Mouse (Mus musculus): Measurements from ENCODE around the gene Colec11.

The Colec11 gene

DNA sequence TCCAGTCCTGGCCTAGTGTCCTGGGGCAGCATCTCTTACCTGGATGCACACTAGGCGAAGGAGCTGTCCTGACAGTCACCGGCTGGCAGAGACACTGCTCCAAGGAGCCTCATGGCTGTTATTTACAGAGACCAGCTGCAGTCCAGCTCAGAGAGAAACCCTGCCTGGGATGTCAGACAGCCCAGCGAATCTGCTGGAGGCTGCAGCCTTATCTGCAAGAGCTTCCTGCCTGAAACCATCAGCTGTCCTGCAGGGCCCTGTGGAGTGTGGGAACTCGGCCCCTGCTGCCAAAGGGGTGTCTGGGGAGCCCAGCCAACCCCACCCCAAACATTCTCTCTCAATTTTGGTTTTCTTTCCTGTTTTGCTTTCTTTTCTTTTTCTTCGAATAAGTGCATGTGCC lies at the start of gene Colec11:
Colec11 (minus strand) TSS at position 183 of the 400 bp plus-strand sequence.
- DNase-seq (ENCODE audit: low read depth, low spot score), result no peak

DNA sequence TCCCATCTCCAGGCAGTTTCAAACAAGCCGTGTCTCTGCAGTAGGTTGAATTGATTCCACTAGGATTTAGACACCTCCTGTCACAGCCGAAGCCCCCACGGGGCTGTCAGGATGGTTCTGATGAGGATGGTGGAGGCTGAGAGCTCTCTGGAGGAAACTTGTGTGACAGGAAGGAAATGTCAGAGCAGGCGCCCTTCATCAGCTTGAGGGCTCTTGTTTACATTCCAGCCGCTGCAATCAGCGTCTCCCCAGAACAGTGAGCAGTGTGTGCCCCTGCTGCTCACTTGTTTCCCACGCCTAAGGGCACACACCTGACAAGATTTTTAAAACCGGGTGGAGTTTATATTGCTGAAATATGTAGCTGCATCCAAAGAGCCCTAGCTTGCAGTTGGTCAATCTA lies 44.1 kb upstream of the Colec11 start:
- no peak for DNase-seq (ENCODE audit: low read depth, low spot score)

DNA sequence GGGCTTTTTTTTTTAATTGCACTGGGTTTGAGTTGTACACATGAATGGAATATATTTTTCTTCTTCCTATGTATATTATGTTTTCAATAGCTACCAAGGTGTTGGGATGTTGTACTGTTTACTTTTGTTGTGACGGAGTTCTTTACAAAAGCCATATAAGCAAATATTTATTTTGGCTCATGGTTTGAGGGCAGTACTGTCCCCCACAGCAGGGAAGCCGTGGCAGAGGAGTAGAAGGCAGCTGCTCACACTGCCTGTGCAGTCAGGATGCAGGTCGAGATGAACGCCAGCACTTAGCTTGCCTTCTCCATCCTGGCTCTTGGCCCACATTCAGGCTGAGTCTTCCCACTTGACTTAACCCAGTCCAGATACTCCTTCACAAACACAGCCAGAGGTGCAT lies 43.6 kb upstream of the Colec11 start:
- no peak for DNase-seq (ENCODE audit: low read depth, low spot score)

DNA sequence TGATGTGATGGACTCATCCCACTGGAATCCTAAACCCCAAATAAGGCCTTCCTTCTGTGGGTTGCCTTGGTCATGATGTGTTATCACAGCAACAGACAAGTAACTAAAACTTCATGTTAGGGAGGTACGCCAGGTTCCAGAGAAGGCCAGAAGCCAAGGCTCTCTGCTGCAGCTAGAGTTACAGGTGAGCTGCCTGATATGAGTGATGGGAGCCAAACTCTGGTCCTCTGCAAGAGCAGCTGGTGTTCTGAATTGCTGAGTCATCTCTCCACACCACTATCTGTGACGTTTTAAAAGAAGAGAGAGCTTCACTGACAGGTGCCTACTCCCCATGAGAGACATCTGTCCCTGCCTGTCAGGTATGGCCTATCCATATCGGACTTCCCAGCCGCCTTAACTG lies 39.5 kb upstream of the Colec11 start:
- DNase-seq (ENCODE audit: low read depth, low spot score), result no peak

DNA sequence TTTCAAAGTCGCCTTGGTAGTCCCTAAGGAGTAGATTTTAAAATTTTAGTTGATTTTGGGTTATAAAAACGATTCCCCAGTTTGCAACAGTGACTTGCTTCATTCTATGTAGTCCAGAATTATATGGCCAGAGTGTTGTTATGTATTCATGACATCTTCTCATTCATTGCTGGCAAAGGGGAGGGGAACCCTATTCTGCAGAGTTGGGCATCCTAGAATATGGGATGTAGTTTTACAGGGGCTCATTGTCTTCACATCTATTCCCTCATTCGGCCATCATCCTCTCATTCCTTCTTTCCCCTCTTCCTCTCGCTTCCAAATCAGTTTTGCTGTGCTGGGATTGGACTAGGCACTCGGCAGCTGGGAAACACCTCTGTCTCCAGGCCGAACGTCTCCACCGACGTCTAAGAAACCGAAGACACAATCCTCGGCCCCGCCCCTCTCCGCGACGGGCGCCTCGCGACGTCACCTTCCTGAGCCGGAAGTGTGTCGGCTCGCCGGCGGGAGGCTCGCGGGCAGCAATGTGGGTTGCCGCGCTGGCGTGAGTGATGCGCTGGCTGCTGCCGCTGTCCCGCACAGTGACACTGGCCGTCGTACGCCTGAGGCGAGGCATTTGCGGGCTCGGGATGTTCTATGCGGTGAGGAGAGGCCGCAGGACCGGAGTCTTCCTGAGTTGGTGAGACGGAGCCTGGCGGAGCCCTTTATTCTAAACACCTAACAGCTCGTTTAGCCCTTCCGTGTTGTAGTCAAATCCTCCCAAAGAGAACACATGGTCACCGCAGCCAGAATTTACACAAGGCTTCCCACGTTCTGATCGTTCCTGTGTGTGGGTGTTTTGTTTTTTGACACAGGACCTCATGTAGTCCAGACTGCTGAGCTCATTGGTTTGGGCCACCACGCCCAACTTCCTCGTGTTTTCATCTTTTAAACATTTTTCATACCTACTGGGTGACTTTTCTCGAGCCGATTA lies 26.2 kb upstream of the Colec11 start, which contains the start of gene Rnaseh1:
Rnaseh1 (plus strand) TSS at position 462 of the 970 bp plus-strand sequence.
- DNase-seq (ENCODE audit: low read depth, low spot score), result peak; percentile 96

DNA sequence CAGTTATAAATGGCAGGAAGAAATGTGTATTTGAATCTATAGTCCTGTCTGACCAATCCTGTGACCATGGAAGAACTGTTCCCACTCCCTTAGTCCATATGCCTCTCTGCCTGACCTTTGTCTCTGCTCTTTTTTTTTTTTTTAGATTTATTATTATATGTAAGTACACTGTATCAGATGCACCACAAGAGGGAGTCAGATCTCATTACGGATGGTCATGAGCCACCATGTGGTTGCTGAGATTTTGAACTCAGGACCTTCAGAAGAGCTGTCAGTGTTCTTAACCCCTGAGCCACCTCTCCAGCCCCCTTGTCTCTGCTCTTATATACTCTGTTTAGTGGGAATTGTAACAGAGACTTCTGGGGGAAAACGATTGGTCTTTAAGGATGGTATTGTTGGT lies 15.6 kb upstream of the Colec11 start:
- peak; percentile 40 for DNase-seq (ENCODE audit: low read depth, low spot score)

DNA sequence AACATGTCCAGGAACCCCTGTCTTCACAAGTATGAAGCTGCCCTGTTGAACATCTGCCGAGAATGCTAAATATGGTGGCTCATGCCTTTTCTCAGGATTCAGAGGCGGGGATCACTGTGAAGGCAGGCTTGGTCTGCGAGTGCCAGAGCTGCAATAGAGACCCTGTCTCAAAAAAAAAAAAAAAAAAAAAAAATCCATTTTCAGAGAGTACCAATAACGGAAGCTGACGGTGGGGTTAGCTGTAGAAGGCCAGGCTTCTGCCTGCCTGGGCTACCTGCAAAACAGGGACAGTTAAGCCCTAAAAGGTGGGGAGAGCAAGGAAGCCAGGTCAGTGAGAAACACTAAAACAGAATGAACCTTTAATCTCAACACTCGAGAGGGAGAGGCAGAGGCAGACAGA lies 13.4 kb upstream of the Colec11 start:
- peak; percentile 43 for DNase-seq (ENCODE audit: low read depth, low spot score)

DNA sequence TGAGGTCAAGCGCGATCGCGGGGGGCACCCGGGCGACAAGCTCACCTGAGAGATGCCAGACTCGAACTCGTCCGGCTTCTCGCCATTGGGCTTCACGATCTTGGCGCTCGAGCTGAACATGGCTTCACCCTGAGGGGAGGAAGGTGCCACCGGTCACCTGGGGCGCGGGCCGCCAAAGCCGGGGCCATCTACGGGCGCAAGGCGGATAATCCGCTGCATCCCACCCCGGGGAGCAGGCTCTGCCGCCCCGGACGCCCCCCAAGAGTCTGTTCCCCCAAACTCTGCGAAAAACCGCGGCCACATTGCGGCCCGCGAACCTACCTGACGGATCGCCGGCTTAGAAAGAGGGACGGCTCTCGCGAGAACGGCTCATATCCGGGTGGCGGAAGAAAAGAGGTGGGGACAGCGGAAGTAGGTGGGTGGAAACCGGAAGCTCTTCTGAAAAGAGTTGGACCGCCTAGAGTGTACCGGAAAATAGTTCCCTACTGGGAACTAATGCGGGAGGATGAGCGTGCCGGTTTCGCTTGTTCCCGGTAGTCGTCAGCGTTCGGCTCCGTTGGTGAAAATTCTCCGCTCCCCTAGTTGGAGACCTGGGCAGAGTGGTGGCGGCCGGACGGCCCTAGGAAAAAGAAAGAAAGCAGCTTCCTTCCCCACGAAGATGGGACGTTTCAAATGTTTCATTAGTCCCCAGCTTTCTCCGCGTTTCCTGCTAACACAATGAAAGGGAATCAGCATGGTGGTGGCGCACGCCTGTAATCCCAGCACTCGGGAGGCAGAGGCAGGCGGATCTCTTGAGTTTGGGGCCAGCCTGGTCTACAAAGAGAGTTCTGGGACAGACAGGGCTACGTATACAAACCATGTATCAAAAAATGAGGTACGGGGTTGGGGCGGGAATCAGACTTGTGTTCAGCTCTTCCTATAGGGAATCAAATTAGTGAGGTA lies 12.6 kb upstream of the Colec11 start, which contains the start of gene Rps7:
Rps7 (minus strand) TSS at position 419 of the 942 bp plus-strand sequence.
- peak; percentile 96 for DNase-seq (ENCODE audit: low read depth, low spot score)

DNA sequence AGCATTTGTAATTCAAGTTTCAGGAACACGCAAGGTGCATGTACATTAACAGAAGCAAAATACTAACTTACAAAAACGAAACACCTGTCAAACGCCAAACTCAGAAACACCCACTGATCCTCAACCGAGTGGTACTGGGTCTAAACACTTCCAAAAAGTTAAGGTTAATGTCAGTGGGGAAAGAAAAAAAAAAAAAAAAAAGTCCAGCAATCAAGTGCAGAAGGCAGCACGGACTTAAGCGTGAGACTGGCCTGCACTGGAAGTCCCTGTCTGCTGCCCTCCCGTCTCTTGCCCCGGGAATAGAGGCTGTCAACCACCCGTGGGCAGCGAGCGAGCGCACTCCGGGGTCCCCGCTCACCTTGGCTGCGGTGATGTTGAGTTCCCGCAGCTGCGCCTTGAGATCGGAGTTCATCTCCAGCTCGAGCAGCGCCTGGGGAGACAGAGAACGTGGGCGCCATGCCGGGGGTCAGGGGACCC lies 11.9 kb upstream of the Colec11 start:
- peak; percentile 41 for DNase-seq (ENCODE audit: low read depth, low spot score)

DNA sequence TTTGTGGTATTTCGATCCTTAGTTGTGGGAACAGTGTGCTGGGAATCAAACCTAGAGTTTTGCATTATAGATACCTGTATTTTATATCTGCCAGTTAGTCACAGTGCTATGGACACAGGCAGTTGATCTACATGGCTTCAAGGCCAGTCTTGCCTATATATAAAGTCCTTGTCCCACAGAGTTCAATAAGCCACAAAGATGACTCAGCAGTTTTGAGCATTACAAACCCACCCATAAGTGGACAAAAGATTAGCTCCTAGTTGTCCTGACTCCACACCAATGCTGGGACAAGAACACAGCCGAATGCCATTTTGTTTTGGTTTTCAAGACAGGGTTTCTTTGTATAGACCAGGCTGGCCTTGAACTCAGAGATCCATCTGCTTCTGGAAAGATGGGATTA lies 5.3 kb upstream of the Colec11 start:
- DNase-seq (ENCODE audit: low read depth, low spot score), result peak; percentile 43

DNA sequence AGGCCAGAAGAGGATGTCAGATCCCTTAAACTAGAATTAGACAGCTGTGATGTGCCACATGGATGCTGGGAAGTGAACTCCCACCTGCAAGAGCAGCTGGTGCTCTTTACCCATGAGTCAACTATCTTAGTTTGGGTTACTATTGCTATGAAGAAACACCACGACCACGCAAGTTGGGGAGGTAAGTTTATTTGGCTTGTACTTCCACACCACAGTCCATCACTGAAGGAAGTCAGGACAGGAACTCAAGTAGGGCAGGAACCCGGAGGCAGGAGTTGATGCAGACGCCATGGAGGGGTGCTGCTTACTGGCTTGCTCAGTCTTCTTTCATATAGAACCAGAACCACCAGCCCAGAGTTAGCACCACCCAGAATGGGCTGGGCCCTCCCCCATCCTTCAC lies 3.9 kb upstream of the Colec11 start:
- DNase-seq (ENCODE audit: low read depth, low spot score), result peak; percentile 53

DNA sequence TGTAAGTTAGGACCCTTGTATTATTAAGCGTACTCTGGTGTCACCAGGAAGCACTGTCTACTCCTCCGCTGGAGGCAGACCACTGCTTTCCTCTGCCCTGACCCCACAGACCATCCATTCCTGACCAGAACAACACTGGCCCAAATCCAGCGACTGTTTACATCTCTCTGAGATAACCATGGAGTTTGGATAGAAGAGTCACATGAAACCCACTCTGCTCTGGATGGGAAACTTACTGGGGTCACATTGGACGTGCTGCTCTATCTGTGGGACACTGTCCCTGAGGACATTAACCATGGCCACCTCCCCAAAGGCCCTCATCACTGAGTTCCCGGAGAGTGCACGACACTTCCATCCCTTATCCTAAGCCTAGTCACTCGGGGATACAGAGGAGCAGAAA lies 2.2 kb upstream of the Colec11 start:
- DNase-seq (ENCODE audit: low read depth, low spot score), result no peak

DNA sequence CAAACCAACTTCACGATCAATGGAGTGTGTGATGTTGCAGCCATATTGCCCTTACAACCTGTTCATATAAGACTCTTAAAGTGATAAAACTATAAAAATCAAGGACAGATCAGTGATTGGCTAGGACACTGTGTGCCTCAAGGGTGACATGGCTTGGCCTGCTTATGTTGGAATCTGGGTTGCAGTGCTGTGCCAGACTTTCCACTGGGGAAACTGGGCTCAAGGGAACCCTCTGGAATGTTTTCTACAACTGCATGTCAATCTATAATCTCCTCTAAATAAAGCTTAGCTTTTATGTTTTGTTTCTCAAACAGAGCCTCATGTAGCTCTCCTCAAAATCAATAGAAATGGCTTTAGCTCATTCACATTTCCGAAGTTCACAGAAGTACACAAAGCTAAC lies 1.1 kb upstream of the Colec11 start:
- no peak for DNase-seq (ENCODE audit: low read depth, low spot score)

DNA sequence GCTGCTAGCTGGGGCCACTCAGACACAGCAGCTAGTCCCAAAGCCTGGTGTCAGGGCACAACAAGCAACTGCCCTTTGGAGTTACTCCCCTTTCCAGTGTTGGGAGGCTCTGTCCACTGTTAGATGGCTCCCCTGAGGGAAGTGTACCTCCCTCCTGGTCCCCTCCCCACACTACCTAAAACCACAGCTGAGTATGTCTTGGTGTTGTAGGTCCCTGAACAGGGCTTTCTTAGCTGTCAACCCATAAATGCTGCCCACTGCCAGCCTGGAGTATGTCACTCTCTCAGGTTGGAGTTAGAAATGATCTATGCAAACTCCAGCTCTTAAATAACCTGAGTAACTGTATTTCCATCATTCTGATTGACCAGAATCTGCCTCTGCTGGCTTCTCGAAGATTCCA lies 536 bp downstream of the Colec11 start:
- DNase-seq (ENCODE audit: low read depth, low spot score), result no peak

DNA sequence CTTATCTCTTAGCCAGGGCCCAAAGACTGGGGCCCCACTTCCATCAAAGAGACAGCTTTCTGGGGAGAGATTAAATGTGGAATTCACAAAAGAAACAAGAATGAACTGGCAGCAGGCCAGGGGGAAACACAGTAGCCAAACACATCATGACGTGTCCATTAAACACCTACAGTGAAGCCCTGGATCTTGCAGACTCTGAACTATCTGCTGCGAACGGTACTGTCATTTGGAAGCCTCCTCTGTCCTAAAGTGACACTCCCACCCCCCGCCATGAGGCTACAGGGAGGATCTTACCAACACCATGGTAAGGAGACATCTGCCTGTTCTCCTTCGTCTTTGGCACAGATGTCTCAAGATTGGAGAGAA lies 1.0 kb downstream of the Colec11 start:
- no peak for DNase-seq (ENCODE audit: low read depth, low spot score)

DNA sequence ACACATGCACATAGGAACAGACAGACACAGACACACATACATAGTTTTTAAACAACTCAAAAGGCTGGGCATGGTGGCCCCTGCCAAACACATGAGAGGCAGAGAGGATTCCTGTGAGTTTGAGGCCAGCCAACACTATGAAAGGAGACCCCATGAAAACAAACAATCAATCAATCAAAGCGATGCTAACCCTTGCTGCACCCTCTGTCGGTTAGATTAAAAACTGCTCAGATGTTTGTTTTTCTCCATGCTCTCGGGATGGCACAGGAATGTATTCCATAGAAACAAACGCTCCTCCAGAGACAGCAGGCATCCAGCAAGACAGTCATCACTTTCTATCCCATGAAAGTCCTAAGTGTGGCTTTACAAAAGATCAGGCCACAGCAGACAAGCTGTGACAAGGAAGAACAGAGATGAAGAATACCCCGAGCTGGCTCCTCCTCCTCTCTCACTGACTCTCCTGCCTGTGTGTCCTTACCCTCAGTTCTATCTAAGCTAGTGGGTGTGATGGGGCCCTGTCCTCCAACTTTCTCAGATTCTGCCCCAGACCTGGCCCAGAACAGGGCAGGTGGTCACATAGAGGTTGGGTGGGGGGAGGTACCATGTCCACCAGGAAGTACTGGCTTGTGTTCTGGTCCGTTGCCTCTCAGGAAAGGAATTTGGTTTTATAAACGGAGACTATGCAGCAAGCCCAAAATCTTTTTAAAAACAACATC lies 1.6 kb downstream of the Colec11 start:
- no peak for DNase-seq (ENCODE audit: low read depth, low spot score)

DNA sequence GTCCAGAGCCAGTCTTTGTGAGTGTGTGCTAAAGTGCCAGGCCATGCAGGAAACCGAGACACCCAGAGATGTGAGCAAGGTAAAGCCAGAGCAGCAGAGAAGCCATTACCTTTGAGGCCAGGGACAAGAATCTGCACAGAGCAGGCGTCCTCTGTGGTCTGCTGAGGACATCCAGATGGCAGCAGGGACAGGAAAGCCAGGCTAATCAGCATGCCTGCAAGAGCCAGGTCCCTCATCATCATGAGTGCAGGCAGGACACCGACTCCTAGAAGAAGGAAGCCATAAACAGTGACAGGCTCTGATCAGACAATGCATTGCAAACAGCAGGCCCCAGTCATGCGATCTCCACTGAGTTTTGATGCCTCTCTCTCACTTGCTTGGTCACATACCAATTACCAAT lies 5.9 kb downstream of the Colec11 start:
- no peak for DNase-seq (ENCODE audit: low read depth, low spot score)

DNA sequence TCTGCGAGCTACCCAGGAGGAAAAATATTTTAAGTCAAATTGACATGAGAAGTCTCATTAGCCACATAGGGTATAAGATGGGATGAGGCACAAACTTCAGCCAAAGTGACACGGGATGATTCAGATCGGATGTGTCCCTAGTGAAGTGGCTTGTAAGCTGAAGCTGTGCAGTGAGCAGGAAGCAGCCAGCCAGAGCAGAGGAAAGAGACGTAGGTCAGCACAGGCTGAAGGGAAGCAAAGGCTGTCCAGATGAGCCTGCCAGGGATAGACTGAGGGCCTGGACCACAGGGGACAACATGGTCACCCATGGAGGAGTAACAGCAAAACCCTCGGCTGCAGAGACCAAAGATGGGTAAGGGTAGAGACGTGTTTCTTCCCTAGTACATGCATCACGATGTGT lies 8.8 kb downstream of the Colec11 start:
- no peak for DNase-seq (ENCODE audit: low read depth, low spot score)

DNA sequence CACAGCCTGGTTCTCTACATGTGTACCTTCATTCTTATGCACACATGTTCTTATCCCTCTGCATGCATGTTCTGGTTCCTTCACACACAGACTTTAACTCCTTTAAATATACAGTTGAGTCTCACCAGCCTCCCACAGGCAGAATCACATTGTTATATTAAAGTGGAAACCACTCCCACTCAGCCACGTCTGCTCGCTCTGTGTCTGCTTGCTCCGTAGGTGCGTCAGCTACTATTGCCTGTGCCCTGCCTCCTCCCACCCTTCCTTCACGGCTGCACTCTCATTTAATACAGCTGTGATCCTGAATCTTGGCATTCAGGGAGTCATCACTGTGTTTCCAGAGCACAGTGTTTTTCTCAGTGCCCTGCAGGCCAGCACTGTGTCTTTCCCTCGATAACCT lies 10.8 kb downstream of the Colec11 start:
- DNase-seq (ENCODE audit: low read depth, low spot score), result no peak

DNA sequence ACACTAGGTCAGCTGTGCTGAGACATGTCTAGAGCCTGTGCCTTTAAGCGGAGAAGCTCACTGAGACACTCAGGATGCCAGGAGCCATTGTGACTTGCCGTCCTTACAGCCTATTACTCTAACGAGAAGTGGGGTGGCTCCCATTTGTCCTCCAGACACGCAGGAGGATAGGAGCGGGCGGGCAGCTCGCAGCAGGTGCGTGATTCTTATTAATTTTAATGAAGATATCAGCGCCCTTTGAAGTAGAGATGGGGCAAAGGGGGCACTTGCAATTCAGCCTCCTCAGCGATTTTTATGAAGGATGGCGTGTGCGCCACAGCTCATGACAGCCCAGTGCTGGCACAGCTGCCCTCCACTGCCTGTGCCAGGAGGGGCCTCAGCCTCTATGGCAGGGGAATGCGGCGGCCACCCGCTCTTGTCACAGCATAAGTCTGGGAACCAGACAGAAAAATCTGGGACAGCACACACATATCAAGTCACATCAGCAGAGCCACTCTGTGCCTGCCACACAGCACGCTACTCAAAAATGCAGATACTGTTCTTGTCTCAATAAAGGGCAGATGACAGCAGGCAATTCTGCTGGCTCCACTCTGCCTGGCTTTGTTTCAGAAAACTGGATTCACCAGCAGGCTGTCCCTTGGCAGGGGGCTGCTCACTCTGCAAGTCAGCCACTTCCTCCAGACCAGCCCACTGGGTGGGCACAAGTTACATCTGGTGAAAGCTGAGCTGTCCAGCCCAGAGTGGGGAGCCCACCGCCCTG lies 15.5 kb downstream of the Colec11 start:
- no peak for DNase-seq (ENCODE audit: low read depth, low spot score)

DNA sequence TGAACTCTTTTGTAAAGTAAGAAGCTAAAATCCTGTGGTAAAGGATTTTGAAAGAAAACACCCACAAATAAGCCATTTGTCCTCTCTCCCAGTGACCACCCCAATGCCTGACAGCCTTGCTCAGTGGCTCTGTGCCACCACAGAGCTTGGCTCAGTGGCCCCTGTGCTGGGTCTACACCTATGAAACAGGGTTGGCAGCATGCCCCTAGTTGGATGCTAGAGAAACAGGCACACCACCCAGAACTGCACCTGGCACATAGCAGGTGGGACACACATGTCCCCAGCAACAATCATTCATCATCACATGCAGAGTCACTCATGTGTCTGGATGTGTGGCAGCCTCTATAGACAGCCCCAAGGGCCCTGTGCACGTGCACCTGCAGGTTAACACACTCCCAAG lies 19.7 kb downstream of the Colec11 start:
- no peak for DNase-seq (ENCODE audit: low read depth, low spot score)
